ENCODE assay signal across 27 mouse cellular contexts in genomic region chr5:38556406-38556805, GRCm38 (mm10). TPM values are rescaled to one million over a fixed set of nuclear protein-coding genes. Genes with fewer than 3 reads are reported as not detected.
DNase-seq lines count a peak whose midpoint lies in the region; ATAC-seq and TF ChIP-seq lines count a peak whose summit lies in the region.
"Had no signal": no experiment of that assay in that cellular context is flagged by ENCODE, and none has a peak within 500 bp of the region (broad histone marks: within the 10 kb centered on the region; RNA-seq: fewer than 3 reads in every experiment).

No protein-coding gene starts in this region.

- TF ChIP-seq EP300 in stomach, postnatal 0 days (optimal IDR thresholded peaks at IDR 0.05), result no peak

- TF ChIP-seq POLR2A in embryonic fibroblast, embryonic 13.5 days (IDR thresholded peaks at IDR 0.05; ENCODE audit: low read depth, low read length), result no peak

- 85% methylated on average over 3 of the region's 3 CpGs for WGBS in heart, embryonic 11.5 days (ENCODE audit: insufficient replicate concordance)
- 49% methylated on average over 3 of the region's 3 CpGs for WGBS in intestine, postnatal 0 days
- 65% methylated on average over 3 of the region's 3 CpGs for WGBS in intestine, embryonic 15.5 days
- 61% methylated on average over 3 of the region's 3 CpGs for WGBS in stomach, postnatal 0 days

- no peak overlapping the region for H3K4me3 ChIP-seq in heart, embryonic 11.5 days (ENCODE audit: low read depth, low read length)
- no peak overlapping the region for H3K4me3 ChIP-seq in intestine, postnatal 0 days (ENCODE audit: low read depth, low read length)
- H3K4me3 ChIP-seq in intestine, embryonic 15.5 days (replicated peaks), result no peak overlapping the region
- no peak overlapping the region for H3K4me3 ChIP-seq in embryonic fibroblast, embryonic 13.5 days (ENCODE audit: insufficient read depth, low read length)
- no peak overlapping the region for H3K4me3 ChIP-seq in stomach, postnatal 0 days (ENCODE audit: low read depth, low read length)
- H3K4me3 ChIP-seq: embryonic facial prominence, embryonic 12.5 days; embryonic facial prominence, embryonic 15.5 days; erythroblast, embryonic 14.5 days; forebrain, embryonic 13.5 days; heart, embryonic 10.5 days had no signal

- no peak for TF ChIP-seq CTCF in intestine, postnatal 0 days (IDR thresholded peaks at IDR 0.05; ENCODE audit: low read depth)
- no peak for TF ChIP-seq CTCF in embryonic fibroblast, embryonic 13.5 days (IDR thresholded peaks at IDR 0.05; ENCODE audit: borderline replicate concordance, insufficient read depth, low read length)
- no peak for TF ChIP-seq CTCF in stomach, postnatal 0 days (IDR thresholded peaks at IDR 0.05; ENCODE audit: low read depth)

- no peak overlapping the region for H3K9ac ChIP-seq in heart, embryonic 11.5 days (ENCODE audit: low read depth, low read length)
- no peak overlapping the region for H3K9ac ChIP-seq in intestine, postnatal 0 days (ENCODE audit: low read depth, low read length)
- no peak overlapping the region for H3K9ac ChIP-seq in intestine, embryonic 15.5 days
- no peak overlapping the region for H3K9ac ChIP-seq in stomach, postnatal 0 days (ENCODE audit: low read length)
- H3K9ac ChIP-seq: embryonic facial prominence, embryonic 12.5 days; embryonic facial prominence, embryonic 15.5 days; forebrain, embryonic 13.5 days; hindbrain, embryonic 14.5 days had no signal

- no peak for ATAC-seq in heart, embryonic 11.5 days (replicated peaks; ENCODE audit: insufficient number of reproducible peaks, low FRiP score, low TSS enrichment)
- ATAC-seq in intestine, postnatal 0 days, result no peak
- ATAC-seq in intestine, embryonic 15.5 days, result no peak
- ATAC-seq in stomach, postnatal 0 days (ENCODE audit: low FRiP score, low TSS enrichment), result peak; percentile 63
- ATAC-seq: CD4-positive, CD25-positive, alpha-beta regulatory T cell, adult 4 months; forebrain, embryonic 13.5 days; forebrain, embryonic 16.5 days; hindbrain, postnatal 0 days; inflammation-experienced regulatory T-cells, adult 6 months had no signal

- H3K27me3 ChIP-seq in heart, embryonic 11.5 days (ENCODE audit: control insufficient read depth, insufficient read depth, low read length), result no peaks in the 10 kb centered on the region
- no peaks in the 10 kb centered on the region for H3K27me3 ChIP-seq in intestine, postnatal 0 days (replicated peaks; ENCODE audit: control insufficient read depth, insufficient read depth, low read length)
- no peaks in the 10 kb centered on the region for H3K27me3 ChIP-seq in intestine, embryonic 15.5 days (replicated peaks)
- H3K27me3 ChIP-seq in stomach, postnatal 0 days (ENCODE audit: control insufficient read depth, insufficient read depth, low read length), result no peaks in the 10 kb centered on the region
- H3K27me3 ChIP-seq: embryonic facial prominence, embryonic 12.5 days; embryonic facial prominence, embryonic 15.5 days; forebrain, embryonic 13.5 days had no signal

- no peak for DNase-seq in heart, adult 18-20 months
- DNase-seq in stomach, postnatal 0 days (ENCODE audit: low spot score), result peak; percentile 39
- no peak for DNase-seq in adrenal gland, postnatal 14 days
- no peak for DNase-seq in natural killer cell, adult 2 months (ENCODE audit: low spot score in 2 of 2)
- DNase-seq: adrenal gland, adult 2 months; adrenal gland, postnatal 25 days; cerebellum, adult 9-11 months; cerebellum, postnatal 25 days; gastrocnemius, postnatal 10 days; gastrocnemius, postnatal 36 days; heart, postnatal 14 days; heart, postnatal 4 days; kidney, adult 11 months had no signal

- H3K4me2 ChIP-seq in heart, embryonic 11.5 days, result no peak overlapping the region
- H3K4me2 ChIP-seq in intestine, postnatal 0 days (replicated peaks; ENCODE audit: low read depth), result no peak overlapping the region
- no peak overlapping the region for H3K4me2 ChIP-seq in intestine, embryonic 15.5 days (replicated peaks)
- H3K4me2 ChIP-seq in stomach, postnatal 0 days (replicated peaks; ENCODE audit: low read depth), result no peak overlapping the region
- H3K4me2 ChIP-seq: embryonic facial prominence, embryonic 12.5 days; embryonic facial prominence, embryonic 15.5 days; forebrain, embryonic 13.5 days; hindbrain, embryonic 14.5 days had no signal

- H3K27ac ChIP-seq in heart, embryonic 11.5 days (ENCODE audit: low read depth, low read length), result 0 out of 2 replicates have a peak overlapping the region, but pooled peaks have one; percentile 10
- H3K27ac ChIP-seq in intestine, postnatal 0 days (ENCODE audit: low read depth, low read length), result peak overlapping the region; percentile 46
- no peak overlapping the region for H3K27ac ChIP-seq in intestine, embryonic 15.5 days
- H3K27ac ChIP-seq in embryonic fibroblast, embryonic 13.5 days (ENCODE audit: insufficient read depth, low read length), result 0 out of 2 replicates have a peak overlapping the region, but pooled peaks have one; percentile 4
- no peak overlapping the region for H3K27ac ChIP-seq in stomach, postnatal 0 days (replicated peaks)
- H3K27ac ChIP-seq: embryonic facial prominence, embryonic 12.5 days; embryonic facial prominence, embryonic 15.5 days; forebrain, embryonic 13.5 days; heart, embryonic 10.5 days; hindbrain, embryonic 14.5 days; hindbrain, postnatal 0 days had no signal

- H3K36me3 ChIP-seq in heart, embryonic 11.5 days (ENCODE audit: control insufficient read depth, insufficient read depth, low read length), result peaks cover 14% of the 10 kb centered on the region
- peaks cover 59% of the 10 kb centered on the region for H3K36me3 ChIP-seq in intestine, postnatal 0 days (ENCODE audit: control insufficient read depth, insufficient read depth)
- peaks cover 18% of the 10 kb centered on the region; the same call in 1 of the 2 replicates for H3K36me3 ChIP-seq in intestine, embryonic 15.5 days
- H3K36me3 ChIP-seq in stomach, postnatal 0 days (ENCODE audit: control insufficient read depth, insufficient read depth, low read length), result peaks cover 27% of the 10 kb centered on the region

- no peaks in the 10 kb centered on the region for H3K9me3 ChIP-seq in heart, embryonic 11.5 days (replicated peaks; ENCODE audit: control insufficient read depth, low read length)
- H3K9me3 ChIP-seq in intestine, postnatal 0 days (ENCODE audit: control insufficient read depth), result no peaks in the 10 kb centered on the region
- no peaks in the 10 kb centered on the region for H3K9me3 ChIP-seq in intestine, embryonic 15.5 days
- no peaks in the 10 kb centered on the region for H3K9me3 ChIP-seq in stomach, postnatal 0 days (ENCODE audit: control insufficient read depth, low read length)
- H3K9me3 ChIP-seq: embryonic facial prominence, embryonic 12.5 days; embryonic facial prominence, embryonic 15.5 days; forebrain, embryonic 13.5 days; heart, embryonic 10.5 days had no signal

- peaks cover 68% of the 10 kb centered on the region for H3K4me1 ChIP-seq in heart, embryonic 11.5 days (ENCODE audit: control insufficient read depth, insufficient read depth, low read length)
- H3K4me1 ChIP-seq in intestine, postnatal 0 days (replicated peaks; ENCODE audit: control insufficient read depth, insufficient read depth, low read length), result 0 out of 2 replicates have a peak, but pooled peaks cover 15% of the 10 kb centered on the region
- H3K4me1 ChIP-seq in intestine, embryonic 15.5 days (replicated peaks), result peaks cover 49% of the 10 kb centered on the region
- peaks cover 59% of the 10 kb centered on the region for H3K4me1 ChIP-seq in embryonic fibroblast, embryonic 13.5 days (ENCODE audit: control insufficient read depth, insufficient read depth, low read length)
- peaks cover 17% of the 10 kb centered on the region; the same call in 1 of the 2 replicates for H3K4me1 ChIP-seq in stomach, postnatal 0 days (replicated peaks; ENCODE audit: control insufficient read depth, insufficient read depth)

RNA-seq across cellular contexts. Expression of gene Wdr1, which starts 6.6 kb away (rescaled TPM):
- 244 and 288 TPM in 2 replicates for polyA plus RNA-seq in heart, embryonic 11.5 days (2014; fragmentation: Nextera tagmentation; extraction: Ambion mirVana)
- total RNA-seq in heart, adult 18-20 months (2021), result 100 to 1,000 TPM; 122 to 133 TPM
- polyA plus RNA-seq in intestine, postnatal 0 days (2015; fragmentation: Nextera tagmentation; extraction: Ambion mirVana), result 173 and 176 TPM in 2 replicates
- 240 and 243 TPM in 2 replicates for polyA plus RNA-seq in intestine, embryonic 15.5 days (2015; fragmentation: Nextera tagmentation; extraction: Ambion mirVana)
- polyA plus RNA-seq in embryonic fibroblast, embryonic 13.5 days (2011; ENCODE audit: insufficient read length, low read depth, missing spikeins), result 280 and 348 TPM in 2 replicates
- polyA plus RNA-seq in stomach, postnatal 0 days (2015; fragmentation: Nextera tagmentation; extraction: Ambion mirVana), result 174 and 178 TPM in 2 replicates
- total RNA-seq in adrenal gland, postnatal 14 days (2021), result 122 and 146 TPM in 2 replicates

RNA-seq across cellular contexts. Expression of gene Slc2a9, which starts 53.5 kb away (rescaled TPM):
- polyA plus RNA-seq in heart, embryonic 11.5 days (2014; fragmentation: Nextera tagmentation; extraction: Ambion mirVana), result 0.19 and 0.49 TPM in 2 replicates
- 1 to 10 TPM; 1.6 to 2.0 TPM for total RNA-seq in heart, adult 18-20 months (2021)
- polyA plus RNA-seq in intestine, postnatal 0 days (2015; fragmentation: Nextera tagmentation; extraction: Ambion mirVana), result 2.4 and 3.4 TPM in 2 replicates
- 1.6 and 1.8 TPM in 2 replicates for polyA plus RNA-seq in intestine, embryonic 15.5 days (2015; fragmentation: Nextera tagmentation; extraction: Ambion mirVana)
- 1.8 and 3.1 TPM in 2 replicates for polyA plus RNA-seq in embryonic fibroblast, embryonic 13.5 days (2011; ENCODE audit: insufficient read length, low read depth, missing spikeins)
- 0.62 and 0.93 TPM in 2 replicates for polyA plus RNA-seq in stomach, postnatal 0 days (2015; fragmentation: Nextera tagmentation; extraction: Ambion mirVana)
- total RNA-seq in adrenal gland, postnatal 14 days (2021), result 2.7 and 5.9 TPM in 2 replicates

Comparison
In these comparisons a context has a peak if more than half of its experiments do, and no peak if none do; other contexts are left out.
1. H3K27ac ChIP-seq: peak in heart, embryonic 11.5 days (single experiment), intestine, postnatal 0 days (single experiment) and embryonic fibroblast, embryonic 13.5 days (single experiment); none in intestine, embryonic 15.5 days (single experiment) and stomach, postnatal 0 days (single experiment).